Mouse (Mus musculus) heart, postnatal 0 days (tissue): ENCODE results near the gene Eif3f. TPM values are rescaled to one million over a fixed set of nuclear protein-coding genes. Genes with fewer than 3 reads are reported as not detected.

Source experiments
- ATAC-seq: fragments of 200-750 bp; cut with Nextera tagmentation; 2 replicates; pipeline ENCODE4 v1.8.0; 2017; ENCODE audit warnings: low read depth, moderate number of reproducible peaks, moderate library complexity; ENCODE audit not compliant: insufficient read depth
- DNase-seq: peaks from one replicate; pipeline ENCODE4 v3.0.0-alpha.2; 2016; ENCODE audit warnings: low spot score
- H3K27ac ChIP-seq: fragments of 300-500 bp; sonication (generic); 2 replicates; pipeline ENCODE4 v1.5.1; 2014; ENCODE audit warnings: low read depth, mild to moderate bottlenecking
- H3K27me3 ChIP-seq: fragments of 300-500 bp; sonication (generic); 2 replicates; pipeline ENCODE4 v1.6.1; 2014; ENCODE audit warnings: low read length, mixed read lengths; ENCODE audit not compliant: control insufficient read depth, insufficient read depth
- H3K36me3 ChIP-seq: fragments of 300-500 bp; sonication (generic); replicated peaks from 2 replicates; pipeline ENCODE4 v1.6.1; 2014; ENCODE audit warnings: low read length, mixed read lengths; ENCODE audit not compliant: control insufficient read depth, insufficient read depth
- H3K4me1 ChIP-seq: fragments of 300-500 bp; sonication (generic); 2 replicates; pipeline ENCODE4 v1.6.1; 2014; ENCODE audit warnings: antibody characterized with exemption; ENCODE audit not compliant: control insufficient read depth, insufficient read depth
- H3K4me2 ChIP-seq: fragments of 300-500 bp; sonication (generic); 2 replicates; pipeline ENCODE4 v1.6.1; 2014; ENCODE audit warnings: low read depth, mild to moderate bottlenecking, low read length, moderate library complexity
- H3K4me3 ChIP-seq: fragments of 300-500 bp; sonication (generic); 2 replicates; pipeline ENCODE4 v1.5.1; 2014; ENCODE audit warnings: low read depth, low read length
- H3K9ac ChIP-seq: fragments of 300-500 bp; sonication (generic); replicated peaks from 2 replicates; pipeline ENCODE4 v1.6.1; 2014; ENCODE audit warnings: low read depth, low read length, mixed read lengths
- H3K9me3 ChIP-seq: fragments of 300-500 bp; sonication (generic); replicated peaks from 2 replicates; pipeline ENCODE4 v1.6.1; 2016; ENCODE audit warnings: low read length; ENCODE audit not compliant: control insufficient read depth
- CTCF ChIP-seq: IDR thresholded peaks from 2 replicates; pipeline ENCODE4 v1.5.1; 2016; ENCODE audit warnings: antibody characterized with exemption, control low read depth, low read depth
- EP300 ChIP-seq: IDR thresholded peaks from 2 replicates; pipeline ENCODE4 v1.6.1; 2016; ENCODE audit warnings: antibody characterized with exemption, low read depth
- WGBS: fragments of 180-500 bp; shearing (Covaris S2); extraction: QIAGEN DNeasy Blood & Tissue Kit; methylation state at CpG from one replicate; pipeline ENCODE4 v1.1.7; 2014; 5-methylcytosine and 5-hydroxymethylcytosine counted together
- polyA plus RNA-seq: library from polyadenylated mRNA; unstranded; fragments of >200 nt; fragmentation: Nextera tagmentation; extraction: Ambion mirVana; gene quantifications from 2 replicates; pipeline ENCODE4 v1.2.1, GENCODE M21; 2015
- total RNA-seq: library from RNA; depleted of rRNA; stranded (reverse); fragments of >200 nt; gene quantifications from 2 replicates; pipeline ENCODE4 v1.2.3, GENCODE M21; 2014; ENCODE audit warnings: low replicate concordance

Eif3f gene
- total and polyA plus RNA-seq, 2 experiments from 2014 or later, result 42.9 to 107 TPM

DNA sequence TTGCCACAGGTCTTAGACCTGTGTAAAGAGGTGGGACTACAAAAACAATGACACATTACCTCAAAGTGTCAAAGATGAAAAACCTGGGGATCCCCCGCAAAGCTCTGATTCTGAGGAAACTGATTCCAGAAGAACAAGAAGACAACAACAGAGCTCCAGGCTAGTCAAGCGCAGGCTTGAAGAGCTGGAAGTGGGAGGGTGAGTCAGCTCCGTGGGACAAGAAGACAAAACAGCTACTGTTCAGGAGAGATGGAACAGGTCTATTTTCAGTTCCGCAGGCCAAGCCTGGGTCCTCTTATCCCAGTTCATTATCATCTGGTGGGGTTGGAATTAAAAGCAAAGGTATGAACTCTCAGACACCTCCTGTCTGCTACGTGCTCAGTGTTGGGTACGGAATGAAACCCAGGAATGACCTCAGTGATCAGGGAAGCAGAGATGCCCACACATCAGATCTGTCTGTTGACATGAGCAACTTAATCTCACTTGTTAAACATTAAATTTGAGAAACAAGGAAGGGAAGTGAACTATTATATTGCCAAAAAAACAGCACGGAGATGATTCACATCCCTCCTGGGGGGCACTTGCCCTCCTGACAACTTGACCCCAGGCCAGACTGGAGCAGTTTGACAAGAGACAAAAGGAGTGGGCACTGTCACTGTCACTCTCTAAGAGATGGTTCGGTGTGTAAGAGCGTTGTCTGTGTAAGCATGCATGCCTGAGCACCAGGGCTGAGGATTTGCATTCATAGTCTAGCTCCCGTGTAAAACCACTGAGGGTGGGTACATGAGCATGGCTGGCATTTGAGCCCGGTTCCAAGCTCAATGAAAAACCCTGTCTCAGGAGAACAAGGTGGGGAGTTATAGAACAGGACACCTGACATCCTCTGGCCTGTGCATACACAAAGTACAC lies 5.7 kb upstream of the Eif3f start:
- DNase-seq (no peak), ATAC-seq (no peak)
- Histone ChIP-seq H3K9ac (no peak overlapping the region), H3K4me3 (peak overlapping the region; percentile 48), H3K27me3 (no peaks in the 10 kb centered on the region), H3K4me1 (peaks cover 15% of the 10 kb centered on the region), H3K4me2 (peak overlapping the region; percentile 60), H3K36me3 (peaks cover 6% of the 10 kb centered on the region; the same call in 1 of the 2 replicates), H3K9me3 (no peaks in the 10 kb centered on the region), H3K27ac (peak overlapping the region; percentile 36)
- WGBS, result 43% methylated on average over 11 of the region's 11 CpGs
- TF ChIP-seq EP300 (no peak), CTCF (no peak)

- H3K4me2 ChIP-seq, result peak within 1 kb of the TSS; percentile 60
- H3K36me3 ChIP-seq, result peaks cover 6% of the 10 kb centered on the region; the same call in 1 of the 2 replicates
- peak; percentile 22; the same call in 1 of the 2 replicates for ATAC-seq
- DNase-seq, result peak; percentile 71
- peaks cover 16% of the 10 kb centered on the region for H3K4me1 ChIP-seq
- TF ChIP-seq EP300 (no peak), CTCF (no peak)
- no peaks in the 10 kb centered on the region for H3K27me3 ChIP-seq
- no peaks in the 10 kb centered on the region for H3K9me3 ChIP-seq
- peak within 1 kb of the TSS; percentile 47 for H3K9ac ChIP-seq
- WGBS, result 29% methylated on average over 6 of the region's 6 CpGs
- H3K27ac ChIP-seq, result peak within 1 kb of the TSS; percentile 81
- peak within 1 kb of the TSS; percentile 48 for H3K4me3 ChIP-seq
These were observed 4.4 kb upstream of the Eif3f start, which contains the start of gene Nlrp10 for GRCm38 (mm10) chr7:108929726-108930393. TSS of gene Nlrp10 (minus strand) at chr7:108930178.

DNA sequence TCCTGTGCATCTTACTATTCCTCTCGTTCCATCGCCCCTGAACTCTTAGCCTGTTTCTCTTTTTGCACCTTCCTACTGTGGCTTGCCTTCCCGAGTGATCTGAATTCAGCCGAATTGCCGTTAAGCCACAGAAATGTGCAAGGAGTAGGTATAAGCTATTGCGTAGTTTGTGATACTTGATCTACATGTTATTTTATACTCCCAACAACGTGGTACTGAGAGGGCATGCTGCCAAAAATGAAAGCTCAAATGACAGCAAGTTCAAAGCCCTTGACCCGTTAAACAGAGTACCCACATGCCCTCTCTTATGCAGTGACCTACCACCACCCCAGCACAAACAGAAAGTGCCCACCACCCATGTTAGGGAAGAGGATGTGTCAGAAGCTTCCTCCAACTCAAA lies 619 bp downstream of the Eif3f start:
- DNase-seq (no peak), ATAC-seq (no peak)
- Histone ChIP-seq H3K27ac (peak overlapping the region; percentile 79), H3K9me3 (no peaks in the 10 kb centered on the region), H3K9ac (peak overlapping the region; percentile 89), H3K4me3 (peak overlapping the region; percentile 81), H3K27me3 (no peaks in the 10 kb centered on the region), H3K36me3 (peaks cover 32% of the 10 kb centered on the region), H3K4me2 (peak overlapping the region; percentile 90), H3K4me1 (peaks cover 9% of the 10 kb centered on the region; the same call in 1 of the 2 replicates)
- TF ChIP-seq EP300 (no peak), CTCF (no peak)
- 3% methylated on average over 8 of the region's 8 CpGs for WGBS

GRCm38 (mm10) chr7:108935411-108935810 lies 1.2 kb downstream of the Eif3f start:
- Histone ChIP-seq H3K9me3 (no peaks in the 10 kb centered on the region), H3K27me3 (no peaks in the 10 kb centered on the region), H3K36me3 (peaks cover 38% of the 10 kb centered on the region), H3K4me3 (peak overlapping the region; percentile 81), H3K27ac (no peak overlapping the region), H3K4me1 (peaks cover 9% of the 10 kb centered on the region; the same call in 1 of the 2 replicates), H3K9ac (no peak overlapping the region), H3K4me2 (peak overlapping the region; percentile 90)
- no peak for ATAC-seq
- 74% methylated on average over 7 of the region's 7 CpGs for WGBS
- TF ChIP-seq EP300, result no peak
- TF ChIP-seq CTCF, result no peak
- DNase-seq, result no peak

DNA sequence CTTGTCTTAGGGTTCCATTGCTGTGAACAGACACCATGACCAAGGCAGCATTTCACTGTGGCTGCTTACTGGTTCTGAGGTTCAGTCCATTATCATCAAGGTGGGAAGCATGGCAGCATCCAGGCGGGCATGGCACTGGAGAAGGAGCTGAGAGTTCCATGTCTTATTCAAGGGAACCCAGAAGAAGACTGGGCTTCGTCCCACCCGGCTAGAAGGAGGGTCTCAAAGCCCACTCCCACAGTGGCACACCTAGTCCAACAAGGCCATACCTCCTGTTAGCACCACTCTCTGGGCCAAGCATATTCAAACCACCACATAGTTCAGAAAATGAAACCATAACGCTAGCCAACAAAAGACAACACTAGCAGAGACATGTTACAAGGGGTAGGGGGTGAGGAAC lies 2.4 kb downstream of the Eif3f start:
- 91% methylated on average over 4 of the region's 4 CpGs for WGBS
- peaks cover 50% of the 10 kb centered on the region for H3K36me3 ChIP-seq

More for the DNA sequence above, 2.4 kb downstream of the Eif3f start:
- no peak for TF ChIP-seq CTCF
- TF ChIP-seq EP300, result no peak
- Histone ChIP-seq H3K9me3 (no peaks in the 10 kb centered on the region), H3K27ac (no peak overlapping the region), H3K9ac (no peak overlapping the region), H3K4me2 (no peak overlapping the region), H3K4me3 (no peak overlapping the region), H3K4me1 (peaks cover 9% of the 10 kb centered on the region; the same call in 1 of the 2 replicates), H3K27me3 (no peaks in the 10 kb centered on the region)
- ATAC-seq, result no peak
- no peak for DNase-seq
